Mouse (Mus musculus): ENCODE measurements at regions not wholly inside any gene's neighbourhood (a gene's known extent, or its start where the extent isn't known, plus 50 kb on each side); places are given as distances from the start of the nearest gene placed in this dataset.

GRCm38 (mm10) chr12:6815775-6816577, 1161.5 kb upstream of the Apob start:
- DNase-seq (ENCODE audit: low read depth, low spot score) = peak; percentile 36

GRCm38 (mm10) chr12:6832933-6833332, 1144.5 kb upstream of the Apob start:
- no peak for DNase-seq (ENCODE audit: low read depth, low spot score)

- DNase-seq (ENCODE audit: low read depth, low spot score) = no peak
Observed at GRCm38 (mm10) chr12:6837581-6837980, 1139.9 kb upstream of the Apob start.

GRCm38 (mm10) chr12:6848483-6848882, 1129.0 kb upstream of the Apob start:
- DNase-seq (ENCODE audit: low read depth, low spot score) = peak; percentile 56

GRCm38 (mm10) chr12:6865916-6866315, 1111.5 kb upstream of the Apob start:
- DNase-seq (ENCODE audit: low read depth, low spot score) = no peak
